Mouse (Mus musculus) lung, embryonic 16.5 days (tissue): ENCODE results near the gene Trim69. TPM values are rescaled to one million over a fixed set of nuclear protein-coding genes. Genes with fewer than 3 reads are reported as not detected.

Experiments
- ATAC-seq: fragments of 200-750 bp; cut with Nextera tagmentation; 2 replicates; pipeline ENCODE4 v1.8.0; 2017; ENCODE audit warnings: low read depth, mild to moderate bottlenecking, moderate library complexity
- H3K27ac ChIP-seq: fragments of 300-500 bp; sonication (generic); 2 replicates; pipeline ENCODE4 v1.5.1; 2014; ENCODE audit warnings: mild to moderate bottlenecking, control low read depth, low read length
- H3K27me3 ChIP-seq: fragments of 300-500 bp; sonication (generic); 2 replicates; pipeline ENCODE4 v1.6.1; 2014; ENCODE audit warnings: low read depth, low read length, mixed read lengths; ENCODE audit not compliant: control insufficient read depth, insufficient read depth
- H3K36me3 ChIP-seq: fragments of 300-500 bp; sonication (generic); 2 replicates; pipeline ENCODE4 v1.6.1; 2014; ENCODE audit warnings: low read length; ENCODE audit not compliant: control insufficient read depth, insufficient read depth
- H3K4me1 ChIP-seq: fragments of 300-500 bp; sonication (generic); replicated peaks from 2 replicates; pipeline ENCODE4 v1.6.1; 2014; ENCODE audit warnings: low read length, mixed read lengths; ENCODE audit not compliant: control insufficient read depth, insufficient read depth
- H3K4me2 ChIP-seq: fragments of 300-500 bp; sonication (generic); 2 replicates; pipeline ENCODE4 v1.6.1; 2014; ENCODE audit warnings: low read depth, low read length, control low read depth
- H3K4me3 ChIP-seq: fragments of 300-500 bp; sonication (generic); 2 replicates; pipeline ENCODE4 v1.5.1; 2014; ENCODE audit warnings: mild to moderate bottlenecking, low read length, control low read depth
- H3K9ac ChIP-seq: fragments of 300-500 bp; sonication (generic); 2 replicates; pipeline ENCODE4 v1.6.1; 2014; ENCODE audit warnings: low read length, control low read depth
- H3K9me3 ChIP-seq: fragments of 300-500 bp; sonication (generic); 2 replicates; pipeline ENCODE4 v1.6.1; 2016; ENCODE audit warnings: low read length; ENCODE audit not compliant: control insufficient read depth
- WGBS: fragments of 180-500 bp; shearing (Covaris S2); extraction: QIAGEN DNeasy Blood & Tissue Kit; methylation state at CpG from one replicate; pipeline ENCODE4 v1.1.7; 2014; 5-methylcytosine and 5-hydroxymethylcytosine counted together
- polyA plus RNA-seq: library from polyadenylated mRNA; unstranded; fragments of >200 nt; fragmentation: Nextera tagmentation; extraction: Ambion mirVana; gene quantifications from 2 replicates; pipeline ENCODE4 v1.2.1, GENCODE M21; 2015

The Trim69 gene
- polyA plus RNA-seq, 1 experiment from 2014 or later = 0.11 TPM

DNA sequence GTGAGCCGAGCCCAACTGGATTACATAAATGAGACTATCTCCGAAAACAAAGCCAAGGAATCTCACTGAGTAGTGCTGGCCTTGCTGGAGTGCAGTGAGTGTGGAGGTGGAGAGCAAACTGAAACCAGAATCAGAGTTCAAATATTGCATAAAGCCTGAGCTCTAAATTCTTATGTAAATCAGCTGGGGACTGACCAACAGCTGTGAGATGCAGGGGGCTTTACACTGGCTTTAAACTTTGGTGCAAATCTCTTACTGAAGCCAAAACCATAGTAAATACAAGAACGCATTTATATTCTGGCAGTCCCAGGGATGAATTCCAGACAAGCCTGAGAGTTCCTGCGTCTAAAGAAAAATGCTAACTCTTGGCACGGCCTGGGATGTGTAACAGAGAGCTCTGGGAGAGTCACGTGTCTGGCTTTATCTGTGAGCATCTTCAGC, 2.1 kb upstream of the Trim69 start:
- 17% methylated on average over 6 of the region's 6 CpGs for WGBS
- peak; percentile 66 for ATAC-seq
- H3K4me1 ChIP-seq = peaks cover 4% of the 10 kb centered on the region; the same call in 1 of the 2 replicates
- no peak overlapping the region for H3K9ac ChIP-seq
- H3K27me3 ChIP-seq = no peaks in the 10 kb centered on the region
- H3K4me2 ChIP-seq = no peak overlapping the region
- H3K4me3 ChIP-seq = no peak overlapping the region
- H3K27ac ChIP-seq = 0 out of 2 replicates have a peak overlapping the region, but pooled peaks have one; percentile 19
- peaks cover 4% of the 10 kb centered on the region; the same call in 1 of the 2 replicates for H3K36me3 ChIP-seq
- H3K9me3 ChIP-seq = no peaks in the 10 kb centered on the region

DNA sequence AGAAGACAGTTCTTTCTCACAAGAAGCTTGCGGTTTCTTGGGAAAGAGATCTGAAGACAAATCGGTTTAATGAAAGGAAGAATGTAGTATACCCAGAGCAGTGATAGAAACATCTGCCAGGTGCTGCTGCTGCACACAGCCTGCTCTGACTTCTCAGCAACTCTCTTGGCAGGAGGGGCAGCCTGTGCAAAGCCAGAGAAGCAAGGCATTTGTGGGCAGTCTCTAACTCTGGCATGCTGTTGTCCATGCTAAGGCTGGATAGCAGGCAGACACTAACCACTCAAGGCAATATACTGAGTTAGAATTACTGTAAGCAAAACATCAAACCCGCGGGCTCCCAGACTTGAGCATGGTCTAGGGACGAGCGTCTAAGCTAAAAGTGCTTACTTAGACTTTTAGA, 833 bp upstream of the Trim69 start:
- ATAC-seq = no peak
- peaks cover 4% of the 10 kb centered on the region; the same call in 1 of the 2 replicates for H3K36me3 ChIP-seq
- no peak overlapping the region for H3K4me2 ChIP-seq
- H3K4me1 ChIP-seq = peaks cover 4% of the 10 kb centered on the region; the same call in 1 of the 2 replicates
- H3K27ac ChIP-seq = no peak overlapping the region
- WGBS = 70% methylated on average over 6 of the region's 6 CpGs
- H3K9ac ChIP-seq = no peak overlapping the region
- H3K9me3 ChIP-seq = no peaks in the 10 kb centered on the region
- H3K27me3 ChIP-seq = no peaks in the 10 kb centered on the region
- no peak overlapping the region for H3K4me3 ChIP-seq

GRCm38 (mm10) chr2:122161542-122161941, 1.0 kb downstream of the Trim69 start:
- Histone ChIP-seq H3K27me3 (no peaks in the 10 kb centered on the region), H3K36me3 (no peaks in the 10 kb centered on the region), H3K4me3 (no peak overlapping the region), H3K9me3 (no peaks in the 10 kb centered on the region), H3K4me1 (peaks cover 4% of the 10 kb centered on the region; the same call in 1 of the 2 replicates), H3K9ac (no peak overlapping the region), H3K27ac (no peak overlapping the region), H3K4me2 (no peak overlapping the region)
- 33% methylated on average over 4 of the region's 4 CpGs for WGBS
- ATAC-seq = peak; percentile 56

DNA sequence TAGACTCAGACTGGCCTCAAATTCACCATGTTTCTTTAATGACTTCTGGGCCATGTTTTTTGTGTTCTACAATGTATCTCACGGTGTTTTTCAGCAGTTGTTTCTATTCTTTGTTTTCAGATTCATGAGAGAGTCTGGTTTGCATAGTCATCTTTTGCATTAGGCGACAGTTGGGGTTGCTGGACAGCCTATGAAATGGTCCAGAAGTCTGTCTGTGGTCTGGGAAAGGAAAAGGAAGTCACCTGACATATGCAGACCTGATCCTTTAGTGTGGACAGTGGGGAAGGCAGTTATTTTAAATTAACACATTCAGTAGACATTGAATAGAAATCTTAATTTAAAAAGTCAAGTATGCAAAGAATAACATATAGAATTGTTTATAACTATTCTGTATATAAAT, 2.0 kb downstream of the Trim69 start:
- no peak overlapping the region for H3K4me3 ChIP-seq
- H3K27ac ChIP-seq = no peak overlapping the region
- H3K9me3 ChIP-seq = no peaks in the 10 kb centered on the region
- no peak overlapping the region for H3K9ac ChIP-seq
- no peak for ATAC-seq
- 80% methylated on average over 2 of the region's 2 CpGs for WGBS
- H3K4me1 ChIP-seq = peaks cover 4% of the 10 kb centered on the region; the same call in 1 of the 2 replicates
- H3K36me3 ChIP-seq = no peaks in the 10 kb centered on the region
- H3K27me3 ChIP-seq = no peaks in the 10 kb centered on the region
- H3K4me2 ChIP-seq = no peak overlapping the region

- no peak for ATAC-seq
- no peaks in the 10 kb centered on the region for H3K9me3 ChIP-seq
- H3K4me3 ChIP-seq = no peak overlapping the region
- H3K27me3 ChIP-seq = no peaks in the 10 kb centered on the region
- no peak overlapping the region for H3K4me2 ChIP-seq
- peaks cover 4% of the 10 kb centered on the region; the same call in 1 of the 2 replicates for H3K4me1 ChIP-seq
- H3K27ac ChIP-seq = no peak overlapping the region
- H3K36me3 ChIP-seq = no peaks in the 10 kb centered on the region
- no peak overlapping the region for H3K9ac ChIP-seq
- WGBS = 69% methylated on average over 13 of the region's 13 CpGs
Measured at GRCm38 (mm10) chr2:122163430-122164195, 3.1 kb downstream of the Trim69 start.

- Histone ChIP-seq H3K9ac (no peak overlapping the region), H3K4me1 (no peaks in the 10 kb centered on the region; the same call in 1 of the 2 replicates), H3K4me3 (no peak overlapping the region), H3K36me3 (no peaks in the 10 kb centered on the region), H3K4me2 (no peak overlapping the region), H3K9me3 (no peaks in the 10 kb centered on the region), H3K27ac (no peak overlapping the region), H3K27me3 (no peaks in the 10 kb centered on the region)
- ATAC-seq = no peak
- 79% methylated on average over 11 of the region's 11 CpGs for WGBS
Measured at GRCm38 (mm10) chr2:122164293-122164692, 3.8 kb downstream of the Trim69 start.

DNA sequence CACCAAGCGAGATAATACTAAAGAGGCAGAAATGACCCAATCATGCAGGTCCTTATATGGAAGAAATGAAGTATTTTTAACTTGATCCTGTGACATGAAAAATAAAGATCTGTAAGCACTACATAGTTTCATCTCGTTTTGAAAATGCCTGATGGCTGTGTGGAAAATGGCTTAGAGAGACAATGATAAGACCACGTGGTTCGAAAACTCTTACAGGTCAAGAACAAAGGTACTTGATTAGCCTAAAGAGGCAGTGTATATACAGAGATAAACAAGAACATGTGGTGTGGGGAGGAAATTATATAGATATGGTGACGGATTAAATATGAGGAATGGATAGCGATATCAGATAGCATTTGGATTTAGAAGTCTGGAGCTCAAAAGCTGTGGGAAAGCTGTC, 10.8 kb downstream of the Trim69 start:
- H3K4me2 ChIP-seq = no peak overlapping the region
- H3K9ac ChIP-seq = no peak overlapping the region
- no peak overlapping the region for H3K27ac ChIP-seq
- H3K27me3 ChIP-seq = no peaks in the 10 kb centered on the region
- H3K36me3 ChIP-seq = no peaks in the 10 kb centered on the region
- no peak for ATAC-seq
- 70% methylated on average over 6 of the region's 6 CpGs for WGBS
- no peak overlapping the region for H3K4me3 ChIP-seq
- no peaks in the 10 kb centered on the region for H3K9me3 ChIP-seq
- H3K4me1 ChIP-seq = no peaks in the 10 kb centered on the region

DNA sequence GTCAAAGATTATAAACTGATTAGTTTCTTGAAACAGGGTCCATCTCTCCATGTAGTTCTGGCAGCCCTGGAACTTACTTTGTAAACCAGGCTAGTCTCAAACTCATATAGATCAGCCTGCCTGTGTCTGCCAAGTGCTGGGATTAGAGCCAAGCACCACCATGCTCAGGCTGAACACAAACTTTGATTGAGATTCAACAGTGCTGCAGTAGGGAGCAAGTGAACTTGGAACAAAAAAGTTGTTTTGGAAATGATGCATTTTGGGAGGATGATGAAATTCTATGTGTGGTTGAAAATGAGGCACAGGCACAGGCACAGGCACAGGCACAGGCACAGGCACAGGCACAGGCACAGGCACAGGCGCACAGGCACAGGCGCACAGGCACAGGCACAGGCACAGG, 11.7 kb downstream of the Trim69 start:
- Histone ChIP-seq H3K4me2 (no peak overlapping the region), H3K9me3 (no peaks in the 10 kb centered on the region), H3K4me3 (no peak overlapping the region), H3K4me1 (no peaks in the 10 kb centered on the region), H3K36me3 (no peaks in the 10 kb centered on the region), H3K27me3 (no peaks in the 10 kb centered on the region), H3K27ac (no peak overlapping the region), H3K9ac (no peak overlapping the region)
- peak; percentile 51; the same call in 1 of the 2 replicates for ATAC-seq
- 90% methylated on average over 2 of the region's 2 CpGs for WGBS

- no peak for ATAC-seq
- no peak overlapping the region for H3K9ac ChIP-seq
- WGBS = 61% methylated on average over 8 of the region's 8 CpGs
- no peak overlapping the region for H3K27ac ChIP-seq
- H3K9me3 ChIP-seq = no peaks in the 10 kb centered on the region
- no peaks in the 10 kb centered on the region for H3K36me3 ChIP-seq
- no peaks in the 10 kb centered on the region for H3K27me3 ChIP-seq
- no peak overlapping the region for H3K4me2 ChIP-seq
- no peaks in the 10 kb centered on the region for H3K4me1 ChIP-seq
- no peak overlapping the region for H3K4me3 ChIP-seq
Measured at GRCm38 (mm10) chr2:122180051-122180822, 19.7 kb downstream of the Trim69 start.
